Mouse (Mus musculus) liver, embryonic 16.5 days (tissue): ENCODE measurements around the gene Cbwd1. TPM values are rescaled to one million over a fixed set of nuclear protein-coding genes. Genes with fewer than 3 reads are reported as not detected.

ENCODE experiments used
- ATAC-seq: fragments of 200-750 bp; cut with Nextera tagmentation; 2 replicates; pipeline ENCODE4 v1.8.0; 2017; ENCODE audit warnings: low read depth, mild to moderate bottlenecking, moderate number of reproducible peaks, moderate library complexity
- H3K27ac ChIP-seq: fragments of 300-500 bp; sonication (generic); 2 replicates; pipeline ENCODE4 v1.5.1; 2014; ENCODE audit warnings: mild to moderate bottlenecking, low read length
- H3K27me3 ChIP-seq: fragments of 300-500 bp; sonication (generic); 2 replicates; pipeline ENCODE4 v1.6.1; 2014; ENCODE audit warnings: low read depth, low read length, mixed read lengths; ENCODE audit not compliant: control insufficient read depth, insufficient read depth
- H3K36me3 ChIP-seq: fragments of 300-500 bp; sonication (generic); 2 replicates; pipeline ENCODE4 v1.6.1; 2014; ENCODE audit warnings: mild to moderate bottlenecking; ENCODE audit not compliant: control insufficient read depth, insufficient read depth
- H3K4me1 ChIP-seq: fragments of 300-500 bp; sonication (generic); 2 replicates; pipeline ENCODE4 v1.6.1; 2014; ENCODE audit warnings: low read depth, low read length, mixed read lengths; ENCODE audit not compliant: control insufficient read depth
- H3K4me2 ChIP-seq: fragments of 300-500 bp; sonication (generic); 2 replicates; pipeline ENCODE4 v1.6.1; 2014; ENCODE audit warnings: low read depth, low read length, mixed read lengths
- H3K4me3 ChIP-seq: fragments of 300-500 bp; sonication (generic); 2 replicates; pipeline ENCODE4 v1.5.1; 2014; ENCODE audit warnings: low read depth, mild to moderate bottlenecking, low read length
- H3K9ac ChIP-seq: fragments of 300-500 bp; sonication (generic); 2 replicates; pipeline ENCODE4 v1.6.1; 2014; ENCODE audit warnings: low read depth, low read length
- H3K9me3 ChIP-seq: fragments of 300-500 bp; sonication (generic); replicated peaks from 2 replicates; pipeline ENCODE4 v1.6.1; 2016; ENCODE audit warnings: low read length; ENCODE audit not compliant: control insufficient read depth
- WGBS: fragments of 180-500 bp; shearing (Covaris S2); extraction: QIAGEN DNeasy Blood & Tissue Kit; methylation state at CpG from one replicate; pipeline ENCODE4 v1.1.7; 2014; ENCODE audit not compliant: insufficient replicate concordance; 5-methylcytosine and 5-hydroxymethylcytosine counted together
- polyA plus RNA-seq: library from polyadenylated mRNA; unstranded; fragments of >200 nt; fragmentation: Nextera tagmentation; extraction: Ambion mirVana; gene quantifications from 2 replicates; pipeline ENCODE4 v1.2.1, GENCODE M21; 2015

Cbwd1 gene
- 6.8 and 8.3 TPM in 2 replicates for polyA plus RNA-seq

DNA sequence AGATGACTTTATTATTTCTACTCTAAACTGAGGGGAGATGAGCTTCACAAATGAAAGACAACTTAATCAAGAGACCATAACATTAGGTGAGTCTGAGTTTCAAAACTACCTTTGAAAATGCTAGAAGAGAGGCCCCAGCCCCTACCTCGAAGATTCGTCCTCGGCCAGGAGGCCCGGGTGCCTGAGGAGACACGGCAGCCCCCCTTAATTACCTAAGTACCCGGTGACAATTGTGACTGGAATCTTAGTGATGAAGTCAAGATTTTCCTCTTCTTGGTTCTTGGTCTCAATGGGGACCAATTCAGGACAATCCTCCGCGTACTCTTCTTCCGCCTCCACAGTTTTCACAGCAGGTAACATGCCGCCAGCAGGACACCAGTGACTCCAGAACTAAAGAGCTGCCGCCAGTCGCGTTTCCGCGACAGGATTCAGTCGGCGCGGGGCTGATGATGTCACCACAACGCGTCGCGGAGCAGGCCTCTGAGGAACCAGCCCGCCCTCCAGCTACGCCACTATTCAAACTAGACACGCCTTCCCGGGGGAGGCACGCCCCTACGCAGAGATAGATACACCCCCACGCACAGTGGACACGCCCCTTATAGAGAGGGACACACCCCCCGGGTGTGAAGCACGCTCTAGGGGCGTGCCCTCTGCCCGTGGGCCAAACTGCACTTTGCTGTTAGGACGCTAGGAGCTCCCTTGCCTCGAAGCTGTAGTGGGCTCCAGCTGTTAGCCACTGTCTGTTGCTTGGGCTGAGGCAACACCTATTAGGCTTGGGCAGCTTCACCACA, at the start of gene Cbwd1:
Cbwd1 (minus strand) TSS at position 439 of the 791 bp plus-strand sequence.
- Histone ChIP-seq H3K4me3 (peak within 1 kb of the TSS; percentile 79), H3K27me3 (no peaks in the 10 kb centered on the region), H3K9ac (peak within 1 kb of the TSS; percentile 78), H3K4me2 (peak within 1 kb of the TSS; percentile 69), H3K36me3 (peaks cover under 1% of the 10 kb centered on the region; the same call in 1 of the 2 replicates), H3K4me1 (peaks cover 8% of the 10 kb centered on the region), H3K27ac (0 out of 2 replicates have a peak within 1 kb of the TSS, but pooled peaks have one; percentile 47), H3K9me3 (no peaks in the 10 kb centered on the region)
- WGBS = under 1% methylated on average over 36 of the region's 36 CpGs
- peak; percentile 100 for ATAC-seq

DNA sequence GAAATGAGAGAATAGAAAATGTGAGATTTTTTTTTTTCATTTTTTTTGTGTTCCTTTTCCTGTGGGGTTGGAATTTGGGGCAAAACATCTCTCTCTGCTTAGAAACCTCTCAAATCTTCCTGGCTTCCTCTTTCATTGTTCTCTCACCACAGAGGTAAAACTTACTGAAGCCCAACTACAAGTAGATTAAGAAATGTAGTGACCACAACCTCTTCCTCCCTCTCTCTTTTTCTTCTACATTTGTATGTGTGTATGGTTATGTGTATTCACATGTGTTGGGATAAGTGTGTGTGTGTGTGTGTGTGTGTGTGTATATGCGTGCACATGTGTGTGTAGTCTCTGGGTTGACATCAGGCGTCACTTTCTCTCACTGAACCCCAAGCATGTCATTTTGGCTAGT, 47.1 kb upstream of the Cbwd1 start:
- Histone ChIP-seq H3K36me3 (no peaks in the 10 kb centered on the region), H3K9ac (no peak overlapping the region), H3K4me1 (peaks cover 8% of the 10 kb centered on the region; the same call in 1 of the 2 replicates), H3K9me3 (no peaks in the 10 kb centered on the region), H3K4me3 (no peak overlapping the region), H3K27me3 (no peaks in the 10 kb centered on the region), H3K27ac (no peak overlapping the region), H3K4me2 (no peak overlapping the region)
- ATAC-seq = no peak
- 60% methylated on average over 2 of the region's 2 CpGs for WGBS

DNA sequence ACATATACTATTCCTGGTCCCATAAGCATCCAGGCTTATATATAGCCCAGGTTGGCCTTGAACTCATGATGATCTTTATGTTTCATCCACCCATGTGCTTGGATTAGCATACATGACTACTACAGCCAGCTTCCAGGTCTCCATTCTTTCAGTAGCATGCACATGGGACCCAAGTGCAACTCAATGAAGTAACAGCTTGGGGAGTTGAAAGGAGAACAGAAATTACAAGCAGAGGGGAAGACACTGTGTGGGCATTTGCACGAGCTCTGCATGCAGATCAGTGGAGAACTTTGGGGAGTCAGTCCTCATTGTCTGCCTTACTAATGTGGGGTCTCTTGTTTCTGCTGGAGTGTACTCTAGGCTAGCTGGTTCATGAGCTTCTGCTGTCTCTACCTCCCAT, 45.3 kb upstream of the Cbwd1 start:
- H3K9me3 ChIP-seq = no peaks in the 10 kb centered on the region
- H3K36me3 ChIP-seq = no peaks in the 10 kb centered on the region
- WGBS = 61% methylated on average over 1 of the region's 1 CpGs
- H3K4me3 ChIP-seq = no peak overlapping the region
- no peak overlapping the region for H3K4me2 ChIP-seq
- ATAC-seq = no peak
- H3K9ac ChIP-seq = no peak overlapping the region
- no peak overlapping the region for H3K27ac ChIP-seq
- peaks cover 12% of the 10 kb centered on the region; the same call in 1 of the 2 replicates for H3K4me1 ChIP-seq
- no peaks in the 10 kb centered on the region for H3K27me3 ChIP-seq

DNA sequence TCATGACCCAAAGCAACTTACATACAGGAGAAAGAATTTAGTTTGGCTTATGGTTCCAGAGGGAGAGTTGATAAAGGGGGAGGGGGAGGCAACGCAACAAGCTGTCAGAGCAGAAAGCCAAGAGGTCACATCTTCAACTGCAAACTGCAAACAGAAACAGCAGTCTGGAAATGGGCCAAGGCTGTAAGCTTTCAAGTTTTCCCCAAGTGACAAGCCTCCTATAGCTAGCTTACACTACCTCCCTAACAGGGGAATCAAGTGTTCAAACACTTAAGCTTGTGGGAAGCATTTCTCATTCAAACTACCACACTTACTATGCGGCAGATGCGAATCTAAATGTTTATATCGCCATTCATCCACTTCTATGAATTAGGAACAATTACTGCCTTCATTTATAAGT, 42.4 kb upstream of the Cbwd1 start:
- H3K4me1 ChIP-seq = peaks cover 14% of the 10 kb centered on the region; the same call in 1 of the 2 replicates
- peaks cover 2% of the 10 kb centered on the region for H3K27me3 ChIP-seq
- no peaks in the 10 kb centered on the region for H3K9me3 ChIP-seq
- 61% methylated on average over 4 of the region's 4 CpGs for WGBS
- H3K27ac ChIP-seq = no peak overlapping the region
- H3K4me2 ChIP-seq = no peak overlapping the region
- H3K36me3 ChIP-seq = no peaks in the 10 kb centered on the region
- no peak for ATAC-seq
- no peak overlapping the region for H3K4me3 ChIP-seq
- H3K9ac ChIP-seq = no peak overlapping the region

DNA sequence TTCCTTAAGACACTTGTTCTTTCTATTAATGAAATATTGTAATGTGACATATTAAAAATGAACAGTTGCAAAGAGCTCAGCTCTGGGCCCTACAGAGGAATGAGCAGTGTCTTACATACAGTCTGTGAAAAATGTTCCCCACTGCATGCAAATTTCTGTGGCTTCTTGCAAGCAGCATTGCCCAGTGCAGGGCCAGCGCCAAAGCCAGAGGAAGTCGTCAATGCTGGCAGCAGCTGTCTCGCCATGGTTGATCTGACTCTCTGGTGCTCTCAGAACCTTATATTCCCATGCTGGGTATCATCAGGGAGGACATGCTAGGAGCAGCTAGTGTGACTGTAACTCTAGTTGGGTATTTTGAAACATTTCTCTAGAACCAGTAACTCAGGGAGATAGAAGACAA, 41.4 kb upstream of the Cbwd1 start:
- Histone ChIP-seq H3K9ac (no peak overlapping the region), H3K27me3 (peaks cover 2% of the 10 kb centered on the region), H3K4me3 (no peak overlapping the region), H3K9me3 (no peaks in the 10 kb centered on the region), H3K36me3 (no peaks in the 10 kb centered on the region), H3K4me1 (peaks cover 14% of the 10 kb centered on the region; the same call in 1 of the 2 replicates), H3K4me2 (no peak overlapping the region), H3K27ac (peak overlapping the region; percentile 10; the same call in 1 of the 2 replicates)
- WGBS = 44% methylated on average over 3 of the region's 3 CpGs
- ATAC-seq = no peak

DNA sequence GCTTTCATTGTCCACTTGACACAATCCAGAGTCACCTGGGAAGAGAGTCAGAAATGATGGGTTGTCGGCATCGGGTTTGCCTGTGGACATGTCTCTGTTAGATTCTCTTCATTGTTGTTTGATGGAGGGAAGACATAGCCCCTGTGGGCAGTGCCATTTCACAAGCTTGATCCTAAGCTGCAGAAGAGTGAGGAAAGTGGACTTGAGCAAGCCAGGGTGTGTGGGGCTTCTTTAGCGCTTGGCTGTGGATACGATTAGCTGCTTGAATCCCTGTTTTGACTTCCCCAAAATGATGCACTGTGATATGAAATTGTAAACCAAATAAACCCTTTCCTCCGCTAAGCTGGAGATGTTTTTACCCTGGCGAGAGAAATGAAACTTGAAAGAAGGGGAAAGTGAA, 40.6 kb upstream of the Cbwd1 start:
- Histone ChIP-seq H3K9ac (no peak overlapping the region), H3K4me2 (peak overlapping the region; percentile 93; the same call in 1 of the 2 replicates), H3K27ac (no peak overlapping the region), H3K27me3 (peaks cover 2% of the 10 kb centered on the region), H3K36me3 (no peaks in the 10 kb centered on the region), H3K9me3 (no peaks in the 10 kb centered on the region), H3K4me3 (no peak overlapping the region; the same call in 1 of the 2 replicates), H3K4me1 (peaks cover 16% of the 10 kb centered on the region; the same call in 1 of the 2 replicates)
- WGBS = 60% methylated on average over 6 of the region's 6 CpGs
- no peak for ATAC-seq

DNA sequence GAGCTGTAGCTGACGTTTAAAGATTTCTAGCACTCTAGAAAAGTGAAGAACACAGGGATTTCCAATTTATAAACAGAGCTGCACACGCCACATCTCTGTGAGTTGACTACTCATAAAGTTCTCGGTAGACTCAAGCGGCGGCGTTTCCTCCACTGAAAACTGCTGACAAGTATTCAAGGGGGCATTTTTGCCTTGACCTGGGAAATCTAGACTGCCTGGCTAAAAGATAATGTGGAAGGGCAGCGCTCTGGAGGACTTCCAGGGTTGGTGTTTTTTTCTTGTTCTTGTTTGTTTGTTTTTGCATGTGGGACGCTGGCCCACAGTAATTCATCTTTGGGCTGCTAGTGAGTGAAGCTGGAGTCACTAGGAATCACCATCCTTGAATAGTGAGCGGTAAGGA, 38.7 kb upstream of the Cbwd1 start:
- H3K4me2 ChIP-seq = peak overlapping the region; percentile 93
- no peaks in the 10 kb centered on the region for H3K9me3 ChIP-seq
- WGBS = 4% methylated on average over 9 of the region's 9 CpGs
- ATAC-seq = no peak
- H3K36me3 ChIP-seq = no peaks in the 10 kb centered on the region
- peak overlapping the region; percentile 75 for H3K27ac ChIP-seq
- peaks cover 2% of the 10 kb centered on the region for H3K27me3 ChIP-seq
- peaks cover 21% of the 10 kb centered on the region; the same call in 1 of the 2 replicates for H3K4me1 ChIP-seq
- peak overlapping the region; percentile 73 for H3K4me3 ChIP-seq
- H3K9ac ChIP-seq = peak overlapping the region; percentile 69

DNA sequence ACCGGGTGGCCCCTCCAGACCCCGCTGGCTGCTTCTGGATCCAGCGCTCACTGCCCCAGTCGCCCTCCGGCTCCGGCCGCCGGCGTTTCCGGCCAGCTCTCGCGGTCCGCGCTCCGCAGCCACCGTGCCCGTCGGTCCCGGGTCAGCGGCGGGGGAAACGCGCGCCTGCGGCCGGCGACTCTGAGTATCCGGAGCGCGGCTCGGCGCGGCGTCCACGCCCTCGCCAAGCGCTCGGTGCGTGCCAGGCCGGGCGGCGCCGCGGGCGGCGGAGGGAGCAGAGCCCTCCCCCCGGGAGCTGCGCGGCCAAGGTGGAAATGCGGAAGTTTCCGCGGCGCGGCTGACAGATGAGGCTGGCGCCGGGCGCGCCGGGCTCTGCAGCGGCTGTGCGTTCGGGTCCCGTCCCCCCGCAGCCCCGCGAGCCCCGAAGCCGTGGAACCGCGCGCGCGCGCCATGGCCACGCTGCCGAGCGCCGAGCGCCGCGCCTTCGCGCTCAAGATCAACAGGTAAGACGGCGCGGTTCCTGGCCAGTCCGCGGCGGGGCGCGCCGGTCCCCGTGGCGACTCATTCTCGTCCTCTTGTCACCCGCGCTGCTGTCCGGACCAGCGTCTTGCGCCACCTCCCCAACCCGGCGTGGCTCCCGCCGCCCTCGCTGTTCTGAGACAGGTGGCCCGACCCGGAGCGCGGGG, 37.9 kb upstream of the Cbwd1 start, which contains the start of gene Dock8:
Dock8 (plus strand) TSS at position 334 of the 686 bp plus-strand sequence.
- Histone ChIP-seq H3K36me3 (no peaks in the 10 kb centered on the region), H3K4me2 (peak within 1 kb of the TSS; percentile 93), H3K9ac (peak within 1 kb of the TSS; percentile 69), H3K27me3 (peaks cover 2% of the 10 kb centered on the region), H3K27ac (peak within 1 kb of the TSS; percentile 75), H3K9me3 (no peaks in the 10 kb centered on the region), H3K4me1 (peaks cover 20% of the 10 kb centered on the region), H3K4me3 (peak within 1 kb of the TSS; percentile 73)
- ATAC-seq = peak; percentile 85
- WGBS = under 1% methylated on average over 97 of the region's 109 CpGs
